Mouse (Mus musculus) limb, embryonic 11.5 days (tissue): ENCODE data around the gene Lrp11. TPM values are rescaled to one million over a fixed set of nuclear protein-coding genes. Genes with fewer than 3 reads are reported as not detected.
"Not testable (repeated sequence)": the region's sequence is repeated elsewhere in the genome, so short reads cannot be mapped to it uniquely, and the experiment has no call there.

Experiments
- ATAC-seq: fragments of 200-750 bp; cut with Nextera tagmentation; 2 replicates; pipeline ENCODE4 v1.8.0; 2017; ENCODE audit warnings: low read depth; ENCODE audit not compliant: insufficient number of reproducible peaks, low FRiP score, low TSS enrichment
- DNase-seq: peaks from one replicate; pipeline ENCODE4 v3.0.0-alpha.2; 2015; ENCODE audit warnings: low spot score
- H3K27ac ChIP-seq: fragments of 300-500 bp; sonication (generic); replicated peaks from 2 replicates; pipeline ENCODE4 v1.5.1; 2014; ENCODE audit warnings: low read depth, mild to moderate bottlenecking, low read length
- H3K27me3 ChIP-seq: fragments of 300-500 bp; sonication (generic); 2 replicates; pipeline ENCODE4 v1.6.1; 2014; ENCODE audit warnings: mild to moderate bottlenecking, low read length, mixed read lengths; ENCODE audit not compliant: control insufficient read depth, insufficient read depth
- H3K36me3 ChIP-seq: fragments of 300-500 bp; sonication (generic); 2 replicates; pipeline ENCODE4 v1.6.1; 2014; ENCODE audit warnings: mild to moderate bottlenecking, low read length, moderate library complexity, mixed read lengths; ENCODE audit not compliant: control insufficient read depth, insufficient read depth
- H3K4me1 ChIP-seq: fragments of 300-500 bp; sonication (generic); 2 replicates; pipeline ENCODE4 v1.6.1; 2014; ENCODE audit warnings: low read length, mixed read lengths; ENCODE audit not compliant: control insufficient read depth, insufficient read depth
- H3K4me2 ChIP-seq: fragments of 300-500 bp; sonication (generic); 2 replicates; pipeline ENCODE4 v1.6.1; 2014; ENCODE audit warnings: low read depth, mild to moderate bottlenecking, moderate library complexity; ENCODE audit not compliant: severe bottlenecking
- H3K4me3 ChIP-seq: fragments of 300-500 bp; sonication (generic); 2 replicates; pipeline ENCODE4 v1.5.1; 2014; ENCODE audit warnings: low read depth, low read length
- H3K9ac ChIP-seq: fragments of 300-500 bp; sonication (generic); 2 replicates; pipeline ENCODE4 v1.6.1; 2014; ENCODE audit warnings: mild to moderate bottlenecking, low read length
- H3K9me3 ChIP-seq: fragments of 300-500 bp; sonication (generic); 2 replicates; pipeline ENCODE4 v1.6.1; 2016; ENCODE audit warnings: low read length; ENCODE audit not compliant: control insufficient read depth
- WGBS: fragments of 180-500 bp; shearing (Covaris S2); extraction: QIAGEN DNeasy Blood & Tissue Kit; methylation state at CpG from one replicate; pipeline ENCODE4 v1.1.7; 2014; 5-methylcytosine and 5-hydroxymethylcytosine counted together
- polyA plus RNA-seq: library from polyadenylated mRNA; unstranded; fragments of >200 nt; fragmentation: Nextera tagmentation; extraction: Ambion mirVana; gene quantifications from 2 replicates; pipeline ENCODE4 v1.2.1, GENCODE M21; 2014

Gene Lrp11
- polyA plus RNA-seq, 1 experiment from 2014 or later = 1.1 TPM

- Histone ChIP-seq H3K27ac (no peak overlapping the region), H3K4me1 (peaks cover 3% of the 10 kb centered on the region), H3K27me3 (peaks cover 18% of the 10 kb centered on the region), H3K4me3 (no peak overlapping the region), H3K36me3 (no peaks in the 10 kb centered on the region), H3K9me3 (no peaks in the 10 kb centered on the region), H3K9ac (no peak overlapping the region), H3K4me2 (no peak overlapping the region)
- no peak for ATAC-seq
- DNase-seq = no peak
- 47% methylated on average over 7 of the region's 7 CpGs for WGBS
Measured at GRCm38 (mm10) chr10:7594797-7595196, 5.2 kb downstream of the Lrp11 start.

GRCm38 (mm10) chr10:7596251-7596650, 6.7 kb downstream of the Lrp11 start:
- WGBS = 82% methylated on average over 1 of the region's 1 CpGs
- DNase-seq (no peak), ATAC-seq (no peak)

GRCm38 (mm10) chr10:7598177-7598576, 8.6 kb downstream of the Lrp11 start:
- Histone ChIP-seq H3K4me3 (no peak overlapping the region), H3K36me3 (no peaks in the 10 kb centered on the region), H3K4me1 (no peaks in the 10 kb centered on the region), H3K9me3 (no peaks in the 10 kb centered on the region), H3K9ac (no peak overlapping the region), H3K4me2 (no peak overlapping the region), H3K27ac (no peak overlapping the region), H3K27me3 (no peaks in the 10 kb centered on the region)
- WGBS = 87% methylated on average over 7 of the region's 7 CpGs
- DNase-seq (no peak), ATAC-seq (no peak)

More at GRCm38 (mm10) chr10:7596251-7596650, 6.7 kb downstream of the Lrp11 start:
- no peaks in the 10 kb centered on the region for H3K36me3 ChIP-seq
- H3K27me3 ChIP-seq = peaks cover 6% of the 10 kb centered on the region
- H3K4me2 ChIP-seq = no peak overlapping the region
- no peaks in the 10 kb centered on the region for H3K9me3 ChIP-seq
- no peaks in the 10 kb centered on the region for H3K4me1 ChIP-seq
- no peak overlapping the region for H3K4me3 ChIP-seq
- H3K9ac ChIP-seq = no peak overlapping the region
- no peak overlapping the region for H3K27ac ChIP-seq

- WGBS = 12% methylated on average over 6 of the region's 6 CpGs
- Histone ChIP-seq H3K27me3 (no peaks in the 10 kb centered on the region), H3K9ac (no peak overlapping the region), H3K4me3 (no peak overlapping the region), H3K36me3 (no peaks in the 10 kb centered on the region), H3K4me2 (no peak overlapping the region), H3K9me3 (no peaks in the 10 kb centered on the region), H3K27ac (no peak overlapping the region), H3K4me1 (no peaks in the 10 kb centered on the region)
- DNase-seq (peak; percentile 87), ATAC-seq (no peak)
Measured at GRCm38 (mm10) chr10:7600647-7601046, 11.0 kb downstream of the Lrp11 start.

GRCm38 (mm10) chr10:7605168-7605567, 15.6 kb downstream of the Lrp11 start:
- no peak for DNase-seq
- ATAC-seq = no peak
- WGBS = 84% methylated on average over 2 of the region's 2 CpGs
- Histone ChIP-seq H3K4me2 (no peak overlapping the region), H3K9ac (no peak overlapping the region), H3K27ac (no peak overlapping the region), H3K4me1 (no peaks in the 10 kb centered on the region), H3K4me3 (no peak overlapping the region), H3K9me3 (no peaks in the 10 kb centered on the region), H3K36me3 (no peaks in the 10 kb centered on the region), H3K27me3 (no peaks in the 10 kb centered on the region)

- Histone ChIP-seq H3K4me3 (no peak overlapping the region), H3K27me3 (no peaks in the 10 kb centered on the region), H3K9me3 (no peaks in the 10 kb centered on the region), H3K4me2 (no peak overlapping the region), H3K36me3 (no peaks in the 10 kb centered on the region), H3K4me1 (no peaks in the 10 kb centered on the region), H3K9ac (no peak overlapping the region), H3K27ac (no peak overlapping the region)
- ATAC-seq = no peak
- DNase-seq = no peak
- WGBS = 86% methylated on average over 2 of the region's 2 CpGs
Measured at GRCm38 (mm10) chr10:7606437-7606836, 16.8 kb downstream of the Lrp11 start.

GRCm38 (mm10) chr10:7608611-7609010, 19.0 kb downstream of the Lrp11 start:
- no peaks in the 10 kb centered on the region for H3K27me3 ChIP-seq
- no peak for ATAC-seq
- H3K36me3 ChIP-seq = no peaks in the 10 kb centered on the region
- 93% methylated on average over 17 of the region's 17 CpGs for WGBS
- DNase-seq = no peak
- no peak overlapping the region for H3K27ac ChIP-seq
- no peaks in the 10 kb centered on the region for H3K4me1 ChIP-seq
- H3K9ac ChIP-seq = no peak overlapping the region
- H3K4me2 ChIP-seq = no peak overlapping the region
- H3K4me3 ChIP-seq = no peak overlapping the region
- no peaks in the 10 kb centered on the region for H3K9me3 ChIP-seq

- Histone ChIP-seq H3K4me1 (no peaks in the 10 kb centered on the region), H3K4me2 (no peak overlapping the region), H3K27me3 (no peaks in the 10 kb centered on the region), H3K4me3 (no peak overlapping the region), H3K36me3 (no peaks in the 10 kb centered on the region), H3K9me3 (no peaks in the 10 kb centered on the region; the same call in 1 of the 2 replicates), H3K9ac (no peak overlapping the region), H3K27ac (no peak overlapping the region)
- DNase-seq = no peak
- 76% methylated on average over 6 of the region's 6 CpGs for WGBS
- ATAC-seq = no peak
Measured at GRCm38 (mm10) chr10:7611647-7612046, 22.0 kb downstream of the Lrp11 start.

GRCm38 (mm10) chr10:7612210-7612609, 22.6 kb downstream of the Lrp11 start:
- H3K27me3 ChIP-seq, H3K9ac ChIP-seq, H3K27ac ChIP-seq, ATAC-seq, H3K4me2 ChIP-seq, H3K4me3 ChIP-seq, H3K36me3 ChIP-seq, DNase-seq, H3K4me1 ChIP-seq, H3K9me3 ChIP-seq: not testable (repeated sequence)
